Comparison of ENCODE assay signal across 8 mouse cellular contexts in genomic region chr3:124320398-124320797, GRCm38 (mm10). TPM values are rescaled to one million over a fixed set of nuclear protein-coding genes. Genes with fewer than 3 reads are reported as not detected.
DNase-seq lines count a peak whose midpoint lies in the region; ATAC-seq and TF ChIP-seq lines count a peak whose summit lies in the region.

No protein-coding gene starts in this region.

- DNase-seq in lung, embryonic 14.5 days: peak; percentile 17
- no peak for DNase-seq in lung, postnatal 36 days
- DNase-seq in forebrain, embryonic 10.5 days (ENCODE audit: extremely low spot score, low spot score): no peak
- no peak for DNase-seq in layer of hippocampus, adult 11-12 months (ENCODE audit: low spot score)
- no peak for DNase-seq in kidney, adult 11 months
- no peak for DNase-seq in adrenal gland, postnatal 4 days (ENCODE audit: low spot score in 2 of 2)

- no peaks in the 10 kb centered on the region for H3K27me3 ChIP-seq in lung, embryonic 14.5 days (ENCODE audit: insufficient read depth, low read length)
- no peaks in the 10 kb centered on the region for H3K27me3 ChIP-seq in forebrain, embryonic 10.5 days (ENCODE audit: poor library complexity, severe bottlenecking)
- no peaks in the 10 kb centered on the region for H3K27me3 ChIP-seq in intestine, embryonic 15.5 days (replicated peaks)
- no peaks in the 10 kb centered on the region for H3K27me3 ChIP-seq in neural tube, embryonic 14.5 days (ENCODE audit: control insufficient read depth, insufficient read depth, low read length)

- TF ChIP-seq CTCF in lung, embryonic 14.5 days (IDR thresholded peaks at IDR 0.05; ENCODE audit: low read depth): no peak

- no peak overlapping the region for H3K27ac ChIP-seq in lung, embryonic 14.5 days (ENCODE audit: low read depth)
- peak overlapping the region; percentile 88 for H3K27ac ChIP-seq in forebrain, embryonic 10.5 days
- H3K27ac ChIP-seq in intestine, embryonic 15.5 days: no peak overlapping the region
- H3K27ac ChIP-seq in neural tube, embryonic 14.5 days (ENCODE audit: low read depth, low read length): peak overlapping the region; percentile 88

- H3K9me3 ChIP-seq in lung, embryonic 14.5 days (ENCODE audit: low read depth, low read length): no peaks in the 10 kb centered on the region
- H3K9me3 ChIP-seq in forebrain, embryonic 10.5 days: no peaks in the 10 kb centered on the region
- H3K9me3 ChIP-seq in intestine, embryonic 15.5 days: no peaks in the 10 kb centered on the region
- no peaks in the 10 kb centered on the region for H3K9me3 ChIP-seq in neural tube, embryonic 14.5 days (ENCODE audit: control insufficient read depth, low read length)

- H3K9ac ChIP-seq in lung, embryonic 14.5 days: peak overlapping the region; percentile 65
- H3K9ac ChIP-seq in intestine, embryonic 15.5 days: peak overlapping the region; percentile 40
- H3K9ac ChIP-seq in neural tube, embryonic 14.5 days (replicated peaks; ENCODE audit: low read depth, low read length): peak overlapping the region; percentile 55

- peak; percentile 32 for ATAC-seq in lung, embryonic 14.5 days (ENCODE audit: insufficient read depth)
- ATAC-seq in intestine, embryonic 15.5 days: peak; percentile 11; the same call in 1 of the 2 replicates
- ATAC-seq in neural tube, embryonic 14.5 days (ENCODE audit: low read depth): peak; percentile 55

- 10% methylated on average over 2 of the region's 2 CpGs for WGBS in lung, embryonic 14.5 days
- WGBS in forebrain, embryonic 10.5 days: 19% methylated on average over 2 of the region's 2 CpGs
- WGBS in intestine, embryonic 15.5 days: 12% methylated on average over 2 of the region's 2 CpGs
- 2% methylated on average over 2 of the region's 2 CpGs for WGBS in neural tube, embryonic 14.5 days

- H3K36me3 ChIP-seq in lung, embryonic 14.5 days (ENCODE audit: insufficient read depth): no peaks in the 10 kb centered on the region
- no peaks in the 10 kb centered on the region for H3K36me3 ChIP-seq in forebrain, embryonic 10.5 days (replicated peaks)
- H3K36me3 ChIP-seq in intestine, embryonic 15.5 days: no peaks in the 10 kb centered on the region
- H3K36me3 ChIP-seq in neural tube, embryonic 14.5 days (ENCODE audit: control insufficient read depth, insufficient read depth, low read length): no peaks in the 10 kb centered on the region; the same call in 1 of the 2 replicates

- H3K4me1 ChIP-seq in lung, embryonic 14.5 days (ENCODE audit: insufficient read depth): peaks cover 3% of the 10 kb centered on the region; the same call in 1 of the 2 replicates
- peaks cover 18% of the 10 kb centered on the region for H3K4me1 ChIP-seq in forebrain, embryonic 10.5 days
- H3K4me1 ChIP-seq in intestine, embryonic 15.5 days (replicated peaks): no peaks in the 10 kb centered on the region
- peaks cover 17% of the 10 kb centered on the region for H3K4me1 ChIP-seq in neural tube, embryonic 14.5 days (ENCODE audit: control insufficient read depth, insufficient read depth, low read length)

- H3K4me2 ChIP-seq in lung, embryonic 14.5 days: peak overlapping the region; percentile 81
- H3K4me2 ChIP-seq in intestine, embryonic 15.5 days (replicated peaks): peak overlapping the region; percentile 85
- peak overlapping the region; percentile 61 for H3K4me2 ChIP-seq in neural tube, embryonic 14.5 days (ENCODE audit: low read depth, low read length)

- peak overlapping the region; percentile 60 for H3K4me3 ChIP-seq in lung, embryonic 14.5 days (ENCODE audit: low read depth, low read length)
- H3K4me3 ChIP-seq in forebrain, embryonic 10.5 days: peak overlapping the region; percentile 67
- H3K4me3 ChIP-seq in intestine, embryonic 15.5 days (replicated peaks): peak overlapping the region; percentile 45
- H3K4me3 ChIP-seq in neural tube, embryonic 14.5 days (ENCODE audit: low read depth, low read length): peak overlapping the region; percentile 42

RNA-seq across cellular contexts. Expression of gene Tram1l1, which starts 0.3 kb away (rescaled TPM):
- 7.7 and 7.9 TPM in 2 replicates for polyA plus RNA-seq in lung, embryonic 14.5 days (2014; fragmentation: Nextera tagmentation; extraction: Ambion mirVana)
- polyA plus RNA-seq in forebrain, embryonic 10.5 days (2016; fragmentation: Nextera tagmentation; extraction: Ambion mirVana): 12.9 and 13.4 TPM in 2 replicates
- polyA plus RNA-seq in intestine, embryonic 15.5 days (2015; fragmentation: Nextera tagmentation; extraction: Ambion mirVana): 5.6 and 6.0 TPM in 2 replicates
- polyA plus RNA-seq in neural tube, embryonic 14.5 days (2014; fragmentation: Nextera tagmentation; extraction: Ambion mirVana): 55.7 and 57.1 TPM in 2 replicates
- total RNA-seq in adrenal gland, postnatal 4 days (2021): 1 to 10 TPM; 5.3 TPM

Comparison
In these comparisons a context has a peak if more than half of its experiments do, and no peak if none do; other contexts are left out.
1. H3K27ac ChIP-seq: peak in forebrain, embryonic 10.5 days (single experiment) and neural tube, embryonic 14.5 days (single experiment); none in lung, embryonic 14.5 days (single experiment) and intestine, embryonic 15.5 days (single experiment).
2. Peak in every context shown above with its lines, with median percentiles within 50 percentile points of each other: ATAC-seq, H3K4me2 ChIP-seq, H3K4me3 ChIP-seq and H3K9ac ChIP-seq.